In the genomic region with DNA sequence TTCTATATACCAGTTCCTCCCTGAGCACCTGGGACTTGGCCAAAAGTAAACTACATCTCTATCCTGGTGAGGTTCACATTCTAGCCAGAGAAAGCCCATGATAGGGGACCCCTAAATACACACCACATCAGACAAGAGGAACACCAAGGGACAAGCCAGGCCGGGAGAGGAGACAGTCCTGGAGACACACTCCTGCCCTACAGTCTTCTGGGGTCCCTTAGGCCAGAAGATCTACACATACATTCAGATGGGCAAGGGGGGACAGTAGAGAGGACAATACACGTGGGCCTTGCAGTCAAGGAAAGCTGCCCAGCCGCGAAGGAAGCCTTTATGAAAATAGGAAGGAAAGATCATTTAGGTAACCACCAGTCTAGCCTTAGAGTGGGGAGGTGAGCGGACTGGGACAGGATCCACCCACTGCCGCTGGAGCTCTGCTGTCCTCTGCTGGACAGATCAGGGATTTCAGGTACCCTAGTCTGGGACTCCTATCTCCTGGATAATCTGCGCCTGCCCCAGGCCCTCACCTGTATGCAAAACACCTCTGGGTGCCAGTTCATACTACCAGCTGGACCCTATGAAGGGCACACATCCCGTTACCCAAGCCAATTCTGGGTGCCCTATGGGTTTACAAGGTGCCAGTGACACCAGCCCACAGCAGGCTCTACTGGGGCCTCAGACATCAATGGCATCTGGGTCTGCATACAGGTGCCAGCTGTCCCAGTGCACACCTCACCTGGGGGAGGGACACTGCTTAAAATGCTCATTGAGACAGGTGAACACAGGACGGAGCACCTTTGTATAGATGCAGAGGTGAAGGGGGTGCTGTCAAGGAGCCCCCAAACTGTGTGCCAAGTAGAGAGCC, we compare ENCODE assay signal across 9 mouse cellular contexts. TPM values are rescaled to one million over a fixed set of nuclear protein-coding genes. Genes with fewer than 3 reads are reported as not detected.
DNase-seq lines count a peak whose midpoint lies in the region; ATAC-seq and TF ChIP-seq lines count a peak whose summit lies in the region.
"Had no signal": no experiment of that assay in that cellular context is flagged by ENCODE, and none has a peak within 500 bp of the region (broad histone marks: within the 10 kb centered on the region; RNA-seq: fewer than 3 reads in every experiment).

No protein-coding gene starts in this region.

- 0 out of 2 replicates have a peak, but pooled peaks cover 3% of the 10 kb centered on the region for H3K9me3 ChIP-seq in E14TG2a.4 (ENCODE audit: low read length)
- H3K9me3 ChIP-seq in forebrain, embryonic 12.5 days, result no peaks in the 10 kb centered on the region
- H3K9me3 ChIP-seq: heart, embryonic 13.5 days had no signal

- peaks cover 39% of the 10 kb centered on the region for H3K4me1 ChIP-seq in E14TG2a.4 (replicated peaks; ENCODE audit: low read depth, low read length)
- peaks cover 8% of the 10 kb centered on the region for H3K4me1 ChIP-seq in forebrain, embryonic 12.5 days
- 0 out of 2 replicates have a peak, but pooled peaks cover 5% of the 10 kb centered on the region for H3K4me1 ChIP-seq in lung, adult 2 months (ENCODE audit: control insufficient read depth, insufficient read depth, low read length)

- H3K27me3 ChIP-seq in E14TG2a.4 (ENCODE audit: insufficient read depth, low read length), result no peaks in the 10 kb centered on the region
- H3K27me3 ChIP-seq in forebrain, embryonic 12.5 days, result 0 out of 2 replicates have a peak, but pooled peaks cover 4% of the 10 kb centered on the region
- H3K27me3 ChIP-seq: heart, embryonic 13.5 days had no signal

- no peaks in the 10 kb centered on the region for H3K36me3 ChIP-seq in E14TG2a.4 (ENCODE audit: insufficient read depth, low read length)
- no peaks in the 10 kb centered on the region for H3K36me3 ChIP-seq in forebrain, embryonic 12.5 days (replicated peaks)
- H3K36me3 ChIP-seq: heart, embryonic 13.5 days had no signal

- peak; percentile 97 for TF ChIP-seq CTCF in E14TG2a.4 (conservative IDR thresholded peaks at IDR 0.05; ENCODE audit: low read length)
- TF ChIP-seq CTCF in lung, adult 2 months (IDR thresholded peaks at IDR 0.05; ENCODE audit: insufficient read depth, low read length), result peak; percentile 100

- H3K4me3 ChIP-seq in E14TG2a.4 (replicated peaks; ENCODE audit: low read length), result no peak overlapping the region
- no peak overlapping the region for H3K4me3 ChIP-seq in forebrain, embryonic 12.5 days (replicated peaks)
- no peak overlapping the region for H3K4me3 ChIP-seq in lung, adult 2 months (replicated peaks; ENCODE audit: extremely low read depth, low read depth, low read length)
- H3K4me3 ChIP-seq: heart, embryonic 13.5 days had no signal

- intact Hi-C loops in heart, postnatal 25 days (cut with DNase I), result loop anchor here (1.0 to 5.0 kb wide), 3 partner anchors 131 to 306 kb away; no protein-coding TSS in a partner anchor

- peak; percentile 8 for DNase-seq in c-Kit-positive CD71-positive TER-119-negative erythroid progenitor cells, embryonic 14.5 days (ENCODE audit: low read depth)
- peak; percentile 53 for DNase-seq in heart, postnatal 25 days (ENCODE audit: low spot score)
- peak; percentile 44 for DNase-seq in large intestine, adult 2 months (ENCODE audit: low read depth, low spot score)
- DNase-seq in lung, adult 2 months, result peak; percentile 86
- peak; percentile 81 for DNase-seq in ovary, postnatal 14 days (ENCODE audit: low spot score)
- peak; percentile 63 for DNase-seq in thymus, postnatal 0 days (ENCODE audit: low spot score)

- H3K9ac ChIP-seq in forebrain, embryonic 12.5 days, result no peak overlapping the region
- H3K9ac ChIP-seq: heart, embryonic 13.5 days had no signal

- H3K27ac ChIP-seq in forebrain, embryonic 12.5 days, result no peak overlapping the region
- H3K27ac ChIP-seq: heart, embryonic 13.5 days had no signal

- ATAC-seq in forebrain, embryonic 12.5 days (ENCODE audit: low FRiP score), result peak; percentile 82

- whole genome bisulfite sequencing in forebrain, embryonic 12.5 days, result 15% methylated on average over 9 of the region's 9 CpGs
- WGBS in large intestine, adult 2 months, result 13% methylated on average over 9 of the region's 9 CpGs
- WGBS in lung, adult 2 months, result 11% methylated on average over 9 of the region's 9 CpGs

- H3K4me2 ChIP-seq in forebrain, embryonic 12.5 days, result no peak overlapping the region
- H3K4me2 ChIP-seq: heart, embryonic 13.5 days had no signal

- no peak for TF ChIP-seq POLR2A in lung, adult 2 months (IDR thresholded peaks at IDR 0.05; ENCODE audit: borderline replicate concordance, extremely low read depth, low read depth, low read length)

RNA-seq across cellular contexts. Expression of a gene that starts 35.2 kb away (rescaled TPM):
- polyA plus RNA-seq in forebrain, embryonic 12.5 days (2016; fragmentation: Nextera tagmentation; extraction: Ambion mirVana), result 0.59 and 0.91 TPM in 2 replicates
- not detected for total RNA-seq in heart, postnatal 25 days (2021)
- 4.8 and 4.9 TPM in 2 replicates for polyA plus RNA-seq in large intestine, adult 2 months (2012; rRNA removed)
- polyA plus RNA-seq in lung, adult 2 months (2012; rRNA removed), result 5.6 and 8.4 TPM in 2 replicates
- 0.57 TPM in 1 of 2 replicates, not detected in the other for polyA plus RNA-seq in thymus, postnatal 0 days (2015; fragmentation: Nextera tagmentation; extraction: Ambion mirVana)

RNA-seq across cellular contexts. Expression of a gene that starts 40.7 kb away (rescaled TPM):
- polyA plus RNA-seq in forebrain, embryonic 12.5 days (2016; fragmentation: Nextera tagmentation; extraction: Ambion mirVana), result 4.8 and 5.2 TPM in 2 replicates
- 1 to 10 TPM; 3.0 to 4.2 TPM for total RNA-seq in heart, postnatal 25 days (2021)
- polyA plus RNA-seq in large intestine, adult 2 months (2012; rRNA removed), result 12.6 and 17.1 TPM in 2 replicates
- polyA plus RNA-seq in lung, adult 2 months (2012; rRNA removed), result 31.5 and 40.9 TPM in 2 replicates
- polyA plus RNA-seq in thymus, postnatal 0 days (2015; fragmentation: Nextera tagmentation; extraction: Ambion mirVana), result 10.5 and 13.4 TPM in 2 replicates

RNA-seq across cellular contexts. Expression of a gene that starts 57.5 kb away (rescaled TPM):
- 0.46 and 0.47 TPM in 2 replicates for polyA plus RNA-seq in forebrain, embryonic 12.5 days (2016; fragmentation: Nextera tagmentation; extraction: Ambion mirVana)
- total RNA-seq in heart, postnatal 25 days (2021), result 1 to 10 TPM; 4.3 to 5.5 TPM
- polyA plus RNA-seq in large intestine, adult 2 months (2012; rRNA removed), result 19.5 and 22.3 TPM in 2 replicates
- 14.3 and 16.2 TPM in 2 replicates for polyA plus RNA-seq in lung, adult 2 months (2012; rRNA removed)
- polyA plus RNA-seq in thymus, postnatal 0 days (2015; fragmentation: Nextera tagmentation; extraction: Ambion mirVana), result 1.1 and 1.2 TPM in 2 replicates

Comparison
In these comparisons a context has a peak if more than half of its experiments do, and no peak if none do; other contexts are left out.
1. DNase-seq: peak in every context shown above with its lines; median percentile 86 in lung, adult 2 months; 81 in ovary, postnatal 14 days; 63 in thymus, postnatal 0 days; 53 in heart, postnatal 25 days; 44 in large intestine, adult 2 months; 8 in c-Kit-positive CD71-positive TER-119-negative erythroid progenitor cells, embryonic 14.5 days.